Mouse (Mus musculus): Measurements from ENCODE around the gene Cxcr3.

Cxcr3 gene

GRCm38 (mm10) chrX:101733828-101734319 lies at the start of gene Cxcr3:
TSS of gene Cxcr3 (minus strand) at chrX:101734269.
- DNase-seq (ENCODE audit: low read depth) = no peak

GRCm38 (mm10) chrX:101772035-101772434 lies 38.0 kb upstream of the Cxcr3 start:
- peak; percentile 31 for DNase-seq (ENCODE audit: low read depth)

GRCm38 (mm10) chrX:101770307-101770706 lies 36.2 kb upstream of the Cxcr3 start:
- no peak for DNase-seq (ENCODE audit: low read depth)

- no peak for DNase-seq (ENCODE audit: low read depth)
Observed at GRCm38 (mm10) chrX:101769478-101769877, 35.4 kb upstream of the Cxcr3 start.

- no peak for DNase-seq (ENCODE audit: low read depth)
Observed at GRCm38 (mm10) chrX:101767280-101767679, 33.2 kb upstream of the Cxcr3 start.

- DNase-seq (ENCODE audit: low read depth) = no peak
Observed at GRCm38 (mm10) chrX:101765111-101765510, 31.0 kb upstream of the Cxcr3 start.

GRCm38 (mm10) chrX:101764621-101765020 lies 30.6 kb upstream of the Cxcr3 start:
- DNase-seq (ENCODE audit: low read depth) = no peak

- no peak for DNase-seq (ENCODE audit: low read depth)
Observed at GRCm38 (mm10) chrX:101754478-101754877, 20.4 kb upstream of the Cxcr3 start.

- no peak for DNase-seq (ENCODE audit: low read depth)
Observed at GRCm38 (mm10) chrX:101750144-101750543, 16.1 kb upstream of the Cxcr3 start.

GRCm38 (mm10) chrX:101741064-101741433 lies 7.0 kb upstream of the Cxcr3 start:
- no peak for DNase-seq (ENCODE audit: low read depth)

- DNase-seq (ENCODE audit: low read depth) = no peak
Observed at GRCm38 (mm10) chrX:101740335-101741063, 6.4 kb upstream of the Cxcr3 start.

GRCm38 (mm10) chrX:101737201-101737600 lies 3.1 kb upstream of the Cxcr3 start:
- DNase-seq (ENCODE audit: low read depth) = no peak

GRCm38 (mm10) chrX:101734981-101735380 lies 912 bp upstream of the Cxcr3 start:
- DNase-seq (ENCODE audit: low read depth) = no peak

- DNase-seq (ENCODE audit: low read depth) = no peak
Observed at GRCm38 (mm10) chrX:101733288-101733687, 781 bp downstream of the Cxcr3 start.

- DNase-seq (ENCODE audit: low read depth) = no peak
Observed at GRCm38 (mm10) chrX:101732644-101733043, 1.4 kb downstream of the Cxcr3 start.

GRCm38 (mm10) chrX:101730010-101730409 lies 4.1 kb downstream of the Cxcr3 start:
- no peak for DNase-seq (ENCODE audit: low read depth)

- no peak for DNase-seq (ENCODE audit: low read depth)
Observed at GRCm38 (mm10) chrX:101720401-101720800, 13.7 kb downstream of the Cxcr3 start.

- no peak for DNase-seq (ENCODE audit: low read depth)
Observed at GRCm38 (mm10) chrX:101705111-101705510, 29.0 kb downstream of the Cxcr3 start.

GRCm38 (mm10) chrX:101698232-101698631 lies 35.8 kb downstream of the Cxcr3 start:
- no peak for DNase-seq (ENCODE audit: low read depth)

- DNase-seq (ENCODE audit: low read depth) = no peak
Observed at GRCm38 (mm10) chrX:101697537-101697936, 36.5 kb downstream of the Cxcr3 start.

GRCm38 (mm10) chrX:101695686-101696085 lies 38.4 kb downstream of the Cxcr3 start:
- DNase-seq (ENCODE audit: low read depth) = no peak
